Mouse (Mus musculus): ENCODE results near the gene Vgll4.
"Not testable (repeated sequence)": the region's sequence is repeated elsewhere in the genome, so short reads cannot be mapped to it uniquely, and the experiment has no call there.

Vgll4 gene

GRCm38 (mm10) chr6:114891771-114892170 is 78.0 kb downstream of the Vgll4 start:
- peak in 1 of 2 experiments; percentile 19 for DNase-seq

- DNase-seq = peak in 1 of 2 experiments; percentile 19
Observed at GRCm38 (mm10) chr6:114891272-114891671, 78.5 kb downstream of the Vgll4 start.

- DNase-seq = peak; percentile 91 to 94
Observed at GRCm38 (mm10) chr6:114890411-114891115, 79.2 kb downstream of the Vgll4 start.

- DNase-seq = not testable (repeated sequence)
Observed at GRCm38 (mm10) chr6:114889971-114890370, 79.8 kb downstream of the Vgll4 start.

- DNase-seq = peak; percentile 83 to 92
Observed at GRCm38 (mm10) chr6:114888922-114889321, 80.9 kb downstream of the Vgll4 start.

GRCm38 (mm10) chr6:114886504-114887361 is 83.1 kb downstream of the Vgll4 start:
- no peak for DNase-seq

- no peak for DNase-seq
Observed at GRCm38 (mm10) chr6:114886012-114886411, 83.8 kb downstream of the Vgll4 start.

- DNase-seq = no peak
Observed at GRCm38 (mm10) chr6:114885129-114885528, 84.7 kb downstream of the Vgll4 start.

- DNase-seq = peak; percentile 79 to 85
Observed at GRCm38 (mm10) chr6:114883261-114883740, 86.5 kb downstream of the Vgll4 start.

GRCm38 (mm10) chr6:114882675-114883074 is 87.1 kb downstream of the Vgll4 start:
- DNase-seq = no peak

- DNase-seq = no peak
Observed at GRCm38 (mm10) chr6:114882212-114882611, 87.6 kb downstream of the Vgll4 start.

- no peak for DNase-seq
Observed at GRCm38 (mm10) chr6:114880798-114881197, 89.0 kb downstream of the Vgll4 start.

- DNase-seq = no peak
Observed at GRCm38 (mm10) chr6:114878841-114879520, 90.8 kb downstream of the Vgll4 start.

GRCm38 (mm10) chr6:114876546-114876945 is 93.2 kb downstream of the Vgll4 start:
- no peak for DNase-seq

- no peak for DNase-seq
Observed at GRCm38 (mm10) chr6:114876033-114876432, 93.8 kb downstream of the Vgll4 start.

GRCm38 (mm10) chr6:114875018-114875558 is 94.7 kb downstream of the Vgll4 start:
- peak; percentile 96 to 98 for DNase-seq

- peak; percentile 67 to 71 for DNase-seq
Observed at GRCm38 (mm10) chr6:114874138-114874928, 95.5 kb downstream of the Vgll4 start.

- no peak for DNase-seq
Observed at GRCm38 (mm10) chr6:114873808-114874137, 96.0 kb downstream of the Vgll4 start.

- no peak for DNase-seq
Observed at GRCm38 (mm10) chr6:114871010-114871660, 98.7 kb downstream of the Vgll4 start.

- DNase-seq = no peak
Observed at GRCm38 (mm10) chr6:114869501-114870076, 100.2 kb downstream of the Vgll4 start.

- no peak for DNase-seq
Observed at GRCm38 (mm10) chr6:114868656-114869055, 101.1 kb downstream of the Vgll4 start.

Data from lung, postnatal 4 days (tissue).